Comparison of ENCODE assay signal across 32 mouse cellular contexts in the genomic region with DNA sequence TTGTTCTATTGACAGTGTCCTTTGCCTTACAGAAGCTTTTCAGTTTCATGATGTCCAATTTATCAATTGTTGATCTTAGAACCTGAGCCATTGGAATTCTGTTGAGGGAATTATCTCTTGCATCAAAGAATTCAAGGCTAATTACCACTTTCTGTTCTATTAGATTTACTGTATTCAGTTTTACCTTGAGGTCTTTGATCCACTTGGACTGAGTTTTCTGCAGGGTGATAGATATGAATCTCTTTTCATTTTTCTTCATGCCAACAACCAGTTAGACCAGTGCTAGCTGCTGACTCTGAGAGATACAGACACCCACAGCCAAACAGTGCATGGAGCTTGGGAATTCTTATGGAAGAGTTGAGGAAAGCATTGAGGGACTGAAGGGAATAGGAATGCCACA.
"Had no signal": no experiment of that assay in that cellular context is flagged by ENCODE, and none has a peak within 500 bp of the region (broad histone marks: within the 10 kb centered on the region; RNA-seq: fewer than 3 reads in every experiment).

No protein-coding gene starts in this region.

- H3K4me2 ChIP-seq: limb, embryonic 12.5 days; limb, embryonic 13.5 days; limb, embryonic 15.5 days; liver, embryonic 11.5 days; liver, embryonic 12.5 days; liver, embryonic 13.5 days; liver, embryonic 15.5 days; lung, embryonic 14.5 days; lung, embryonic 15.5 days; midbrain, embryonic 11.5 days; midbrain, embryonic 12.5 days; midbrain, embryonic 13.5 days; midbrain, embryonic 15.5 days; neural tube, embryonic 12.5 days had no signal

- H3K36me3 ChIP-seq: limb, embryonic 10.5 days; limb, embryonic 12.5 days; limb, embryonic 13.5 days; limb, embryonic 15.5 days; liver, embryonic 12.5 days; liver, embryonic 13.5 days; liver, embryonic 15.5 days; lung, embryonic 15.5 days; midbrain, embryonic 10.5 days; midbrain, embryonic 12.5 days; midbrain, embryonic 13.5 days; midbrain, embryonic 15.5 days; neural tube, embryonic 12.5 days had no signal

- ATAC-seq: liver, embryonic 12.5 days; liver, postnatal 0 days; lung, postnatal 0 days; midbrain, embryonic 13.5 days; midbrain, embryonic 15.5 days; midbrain, embryonic 16.5 days had no signal

- H3K9ac ChIP-seq: limb, embryonic 12.5 days; limb, embryonic 13.5 days; limb, embryonic 15.5 days; liver, embryonic 12.5 days; liver, embryonic 13.5 days; liver, embryonic 14.5 days; liver, embryonic 15.5 days; liver, postnatal 0 days; lung, embryonic 14.5 days; lung, embryonic 15.5 days; midbrain, embryonic 12.5 days; midbrain, embryonic 13.5 days; midbrain, embryonic 15.5 days; neural tube, embryonic 12.5 days had no signal

- DNase-seq: left cerebral cortex, postnatal 4 days; liver; liver, embryonic 13.5 days; liver, postnatal 0 days; lung, adult 18-20 months; lung, adult 2 months; lung, embryonic 14.5 days; lung, postnatal 10 days; lung, postnatal 14 days; lung, postnatal 36 days; lung, postnatal 4 days; midbrain, embryonic 14.5 days had no signal

- H3K4me3 ChIP-seq: limb, embryonic 10.5 days; limb, embryonic 12.5 days; limb, embryonic 13.5 days; limb, embryonic 15.5 days; liver, embryonic 12.5 days; liver, embryonic 13.5 days; liver, embryonic 15.5 days; lung, embryonic 15.5 days; megakaryocyte, embryonic 14.5 days; midbrain, embryonic 10.5 days; midbrain, embryonic 12.5 days; midbrain, embryonic 13.5 days; midbrain, embryonic 15.5 days; myocyte; neural tube, embryonic 12.5 days had no signal

- H3K27me3 ChIP-seq: limb, embryonic 12.5 days; limb, embryonic 13.5 days; limb, embryonic 15.5 days; liver, embryonic 12.5 days; liver, embryonic 13.5 days; liver, embryonic 15.5 days; lung, embryonic 15.5 days; megakaryocyte, embryonic 14.5 days; midbrain, embryonic 12.5 days; midbrain, embryonic 13.5 days; midbrain, embryonic 15.5 days; neural tube, embryonic 12.5 days had no signal

- H3K4me1 ChIP-seq: limb, embryonic 10.5 days; limb, embryonic 12.5 days; limb, embryonic 13.5 days; limb, embryonic 15.5 days; liver, embryonic 12.5 days; liver, embryonic 13.5 days; liver, embryonic 15.5 days; lung, embryonic 15.5 days; megakaryocyte, embryonic 14.5 days; midbrain, embryonic 10.5 days; midbrain, embryonic 12.5 days; midbrain, embryonic 13.5 days; midbrain, embryonic 15.5 days; neural tube, embryonic 12.5 days had no signal

- H3K27ac ChIP-seq: limb, embryonic 10.5 days; limb, embryonic 12.5 days; limb, embryonic 13.5 days; limb, embryonic 15.5 days; liver, embryonic 12.5 days; liver, embryonic 13.5 days; liver, embryonic 14.5 days; liver, embryonic 15.5 days; lung, embryonic 15.5 days; macrophage; midbrain, embryonic 10.5 days; midbrain, embryonic 12.5 days; midbrain, embryonic 13.5 days; midbrain, embryonic 15.5 days; neural tube, embryonic 12.5 days had no signal

- H3K9me3 ChIP-seq: limb, embryonic 10.5 days; limb, embryonic 12.5 days; limb, embryonic 13.5 days; limb, embryonic 15.5 days; liver, embryonic 12.5 days; liver, embryonic 13.5 days; liver, embryonic 15.5 days; lung, embryonic 15.5 days; megakaryocyte, embryonic 14.5 days; midbrain, embryonic 10.5 days; midbrain, embryonic 12.5 days; midbrain, embryonic 13.5 days; midbrain, embryonic 15.5 days; neural tube, embryonic 12.5 days had no signal
